Mouse (Mus musculus): ENCODE measurements around the gene Lrrc10.

- no peak for TF ChIP-seq CHD2 (IDR thresholded peaks at IDR 0.05; ENCODE audit: low read depth, low read length)
- no peak for TF ChIP-seq MAFK (IDR thresholded peaks at IDR 0.05; ENCODE audit: insufficient read depth, low read depth, low read length)
- no peak for TF ChIP-seq HCFC1 (IDR thresholded peaks at IDR 0.05; ENCODE audit: borderline replicate concordance, insufficient read depth, low read length)
- no peak for TF ChIP-seq ZC3H11A (IDR thresholded peaks at IDR 0.05; ENCODE audit: borderline replicate concordance, low read depth, low read length)
These were observed 14.0 kb upstream of the Lrrc10 start for GRCm38 (mm10) chr10:117031160-117031559.

Data from ES-E14 (cell line).